Mouse (Mus musculus): ENCODE results near the gene Stat5b. TPM values are rescaled to one million over a fixed set of nuclear protein-coding genes. Genes with fewer than 3 reads are reported as not detected.

The Stat5b gene
- polyA plus RNA-seq, 1 experiment from 2014 or later: 33.7 TPM

- peaks cover 29% of the 10 kb centered on the region for H3K36me3 ChIP-seq
- H3K9ac ChIP-seq: peak overlapping the region; percentile 76; the same call in 1 of the 2 replicates
- WGBS (ENCODE audit: insufficient replicate concordance): 35% methylated on average over 7 of the region's 7 CpGs
- H3K9me3 ChIP-seq (replicated peaks): no peaks in the 10 kb centered on the region
- peaks cover 11% of the 10 kb centered on the region for H3K27me3 ChIP-seq (replicated peaks)
- H3K4me3 ChIP-seq: peak overlapping the region; percentile 66
- no peak for ATAC-seq
- H3K4me2 ChIP-seq: peak overlapping the region; percentile 95
- H3K27ac ChIP-seq: peak overlapping the region; percentile 77
- H3K4me1 ChIP-seq: peaks cover 55% of the 10 kb centered on the region
Measured at GRCm38 (mm10) chr11:100861335-100861734, 10.8 kb upstream of the Stat5b start.

GRCm38 (mm10) chr11:100860198-100861048 is 9.9 kb upstream of the Stat5b start:
- Histone ChIP-seq H3K9me3 (replicated peaks) (no peaks in the 10 kb centered on the region), H3K4me2 (peak overlapping the region; percentile 95), H3K4me1 (peaks cover 49% of the 10 kb centered on the region), H3K4me3 (peak overlapping the region; percentile 66), H3K36me3 (peaks cover 26% of the 10 kb centered on the region), H3K27me3 (replicated peaks) (peaks cover 20% of the 10 kb centered on the region), H3K27ac (peak overlapping the region; percentile 77), H3K9ac (peak overlapping the region; percentile 76)
- WGBS (ENCODE audit: insufficient replicate concordance): under 1% methylated on average over 55 of the region's 55 CpGs
- ATAC-seq: peak; percentile 90

- no peak for ATAC-seq
- Histone ChIP-seq H3K27me3 (replicated peaks) (peaks cover 28% of the 10 kb centered on the region), H3K4me2 (peak overlapping the region; percentile 95), H3K4me3 (peak overlapping the region; percentile 66), H3K36me3 (peaks cover 19% of the 10 kb centered on the region), H3K9me3 (replicated peaks) (no peaks in the 10 kb centered on the region), H3K9ac (peak overlapping the region; percentile 76; the same call in 1 of the 2 replicates), H3K4me1 (peaks cover 45% of the 10 kb centered on the region), H3K27ac (no peak overlapping the region; the same call in 1 of the 2 replicates)
- 48% methylated on average over 6 of the region's 6 CpGs for WGBS (ENCODE audit: insufficient replicate concordance)
Measured at GRCm38 (mm10) chr11:100859579-100860075, 9.1 kb upstream of the Stat5b start.

- H3K9me3 ChIP-seq (replicated peaks): no peaks in the 10 kb centered on the region
- peak within 1 kb of the TSS; percentile 76 for H3K9ac ChIP-seq
- H3K27me3 ChIP-seq (replicated peaks): peaks cover 33% of the 10 kb centered on the region
- H3K4me2 ChIP-seq: peak within 1 kb of the TSS; percentile 95
- peaks cover 45% of the 10 kb centered on the region for H3K4me1 ChIP-seq
- peak within 1 kb of the TSS; percentile 77 for H3K27ac ChIP-seq
- peaks cover 13% of the 10 kb centered on the region; the same call in 1 of the 2 replicates for H3K36me3 ChIP-seq
- WGBS (ENCODE audit: insufficient replicate concordance): 64% methylated on average over 9 of the region's 9 CpGs
- peak within 1 kb of the TSS; percentile 66 for H3K4me3 ChIP-seq
- no peak for ATAC-seq
Measured at GRCm38 (mm10) chr11:100858935-100859578, 8.5 kb upstream of the Stat5b start, which contains the start of gene Stat5a. Gene Stat5a (plus strand): TSS chr11:100859351.

GRCm38 (mm10) chr11:100857960-100858359 is 7.4 kb upstream of the Stat5b start:
- H3K4me2 ChIP-seq: no peak overlapping the region
- no peaks in the 10 kb centered on the region for H3K9me3 ChIP-seq (replicated peaks)
- H3K9ac ChIP-seq: no peak overlapping the region
- no peak for ATAC-seq
- H3K4me1 ChIP-seq: peaks cover 41% of the 10 kb centered on the region
- peaks cover 43% of the 10 kb centered on the region for H3K27me3 ChIP-seq (replicated peaks)
- peaks cover 3% of the 10 kb centered on the region; the same call in 1 of the 2 replicates for H3K36me3 ChIP-seq
- no peak overlapping the region for H3K4me3 ChIP-seq
- H3K27ac ChIP-seq: no peak overlapping the region
- WGBS (ENCODE audit: insufficient replicate concordance): 59% methylated on average over 6 of the region's 6 CpGs

GRCm38 (mm10) chr11:100855178-100855577 is 4.7 kb upstream of the Stat5b start:
- Histone ChIP-seq H3K9me3 (replicated peaks) (no peaks in the 10 kb centered on the region), H3K4me2 (no peak overlapping the region), H3K9ac (no peak overlapping the region), H3K4me3 (no peak overlapping the region), H3K4me1 (peaks cover 27% of the 10 kb centered on the region), H3K27ac (no peak overlapping the region), H3K36me3 (no peaks in the 10 kb centered on the region), H3K27me3 (replicated peaks) (peaks cover 56% of the 10 kb centered on the region)
- ATAC-seq: no peak
- WGBS (ENCODE audit: insufficient replicate concordance): 73% methylated on average over 4 of the region's 4 CpGs

- WGBS (ENCODE audit: insufficient replicate concordance): 50% methylated on average over 4 of the region's 4 CpGs
- H3K27me3 ChIP-seq (replicated peaks): peaks cover 56% of the 10 kb centered on the region
- H3K36me3 ChIP-seq: no peaks in the 10 kb centered on the region
- H3K4me1 ChIP-seq: peaks cover 23% of the 10 kb centered on the region
- H3K4me3 ChIP-seq: no peak overlapping the region
- no peak overlapping the region for H3K4me2 ChIP-seq
- ATAC-seq: no peak
- no peak overlapping the region; the same call in 1 of the 2 replicates for H3K9ac ChIP-seq
- H3K9me3 ChIP-seq (replicated peaks): no peaks in the 10 kb centered on the region
- no peak overlapping the region for H3K27ac ChIP-seq
Measured at GRCm38 (mm10) chr11:100854268-100854667, 3.7 kb upstream of the Stat5b start.

- peaks cover 30% of the 10 kb centered on the region for H3K4me1 ChIP-seq
- no peak overlapping the region for H3K27ac ChIP-seq
- WGBS (ENCODE audit: insufficient replicate concordance): 48% methylated on average over 5 of the region's 5 CpGs
- H3K4me2 ChIP-seq: no peak overlapping the region
- no peak overlapping the region for H3K9ac ChIP-seq
- no peak for ATAC-seq
- H3K4me3 ChIP-seq: no peak overlapping the region
- H3K27me3 ChIP-seq (replicated peaks): peaks cover 56% of the 10 kb centered on the region
- no peaks in the 10 kb centered on the region for H3K9me3 ChIP-seq (replicated peaks)
- H3K36me3 ChIP-seq: no peaks in the 10 kb centered on the region
Measured at GRCm38 (mm10) chr11:100853018-100853417, 2.5 kb upstream of the Stat5b start.

GRCm38 (mm10) chr11:100852088-100852487 is 1.6 kb upstream of the Stat5b start:
- Histone ChIP-seq H3K36me3 (no peaks in the 10 kb centered on the region), H3K27ac (no peak overlapping the region), H3K27me3 (replicated peaks) (peaks cover 53% of the 10 kb centered on the region), H3K9ac (no peak overlapping the region), H3K4me1 (peaks cover 40% of the 10 kb centered on the region), H3K4me2 (no peak overlapping the region), H3K9me3 (replicated peaks) (no peaks in the 10 kb centered on the region), H3K4me3 (no peak overlapping the region)
- no peak for ATAC-seq
- 58% methylated on average over 2 of the region's 2 CpGs for WGBS (ENCODE audit: insufficient replicate concordance)

- peak; percentile 41 for ATAC-seq
- WGBS (ENCODE audit: insufficient replicate concordance): 6% methylated on average over 33 of the region's 33 CpGs
Measured at GRCm38 (mm10) chr11:100850778-100851528, 429 bp upstream of the Stat5b start.

GRCm38 (mm10) chr11:100849456-100850037 is 977 bp downstream of the Stat5b start:
- peaks cover 28% of the 10 kb centered on the region for H3K27me3 ChIP-seq (replicated peaks)
- peak overlapping the region; percentile 95 for H3K4me2 ChIP-seq
- peak; percentile 33; the same call in 1 of the 2 replicates for ATAC-seq
- WGBS (ENCODE audit: insufficient replicate concordance): under 1% methylated on average over 13 of the region's 13 CpGs
- no peaks in the 10 kb centered on the region for H3K9me3 ChIP-seq (replicated peaks)
- H3K4me1 ChIP-seq: peaks cover 64% of the 10 kb centered on the region
- peak overlapping the region; percentile 94 for H3K27ac ChIP-seq
- peaks cover 6% of the 10 kb centered on the region for H3K36me3 ChIP-seq
- H3K4me3 ChIP-seq: peak overlapping the region; percentile 96
- peak overlapping the region; percentile 96 for H3K9ac ChIP-seq

More at GRCm38 (mm10) chr11:100850778-100851528, 429 bp upstream of the Stat5b start:
- Histone ChIP-seq H3K27me3 (replicated peaks) (peaks cover 42% of the 10 kb centered on the region), H3K27ac (peak overlapping the region; percentile 94), H3K9ac (peak overlapping the region; percentile 96), H3K4me3 (peak overlapping the region; percentile 96), H3K36me3 (no peaks in the 10 kb centered on the region), H3K9me3 (replicated peaks) (no peaks in the 10 kb centered on the region), H3K4me1 (peaks cover 50% of the 10 kb centered on the region), H3K4me2 (peak overlapping the region; percentile 95)

Data from liver, embryonic 12.5 days (tissue).